Mouse (Mus musculus) ovary, postnatal 14 days (tissue): Measurements from ENCODE around the gene Cab39.

ENCODE experiments used
- DNase-seq: peaks from one replicate; pipeline ENCODE4 v3.0.0; 2022; ENCODE audit warnings: low spot score

Gene Cab39

DNA sequence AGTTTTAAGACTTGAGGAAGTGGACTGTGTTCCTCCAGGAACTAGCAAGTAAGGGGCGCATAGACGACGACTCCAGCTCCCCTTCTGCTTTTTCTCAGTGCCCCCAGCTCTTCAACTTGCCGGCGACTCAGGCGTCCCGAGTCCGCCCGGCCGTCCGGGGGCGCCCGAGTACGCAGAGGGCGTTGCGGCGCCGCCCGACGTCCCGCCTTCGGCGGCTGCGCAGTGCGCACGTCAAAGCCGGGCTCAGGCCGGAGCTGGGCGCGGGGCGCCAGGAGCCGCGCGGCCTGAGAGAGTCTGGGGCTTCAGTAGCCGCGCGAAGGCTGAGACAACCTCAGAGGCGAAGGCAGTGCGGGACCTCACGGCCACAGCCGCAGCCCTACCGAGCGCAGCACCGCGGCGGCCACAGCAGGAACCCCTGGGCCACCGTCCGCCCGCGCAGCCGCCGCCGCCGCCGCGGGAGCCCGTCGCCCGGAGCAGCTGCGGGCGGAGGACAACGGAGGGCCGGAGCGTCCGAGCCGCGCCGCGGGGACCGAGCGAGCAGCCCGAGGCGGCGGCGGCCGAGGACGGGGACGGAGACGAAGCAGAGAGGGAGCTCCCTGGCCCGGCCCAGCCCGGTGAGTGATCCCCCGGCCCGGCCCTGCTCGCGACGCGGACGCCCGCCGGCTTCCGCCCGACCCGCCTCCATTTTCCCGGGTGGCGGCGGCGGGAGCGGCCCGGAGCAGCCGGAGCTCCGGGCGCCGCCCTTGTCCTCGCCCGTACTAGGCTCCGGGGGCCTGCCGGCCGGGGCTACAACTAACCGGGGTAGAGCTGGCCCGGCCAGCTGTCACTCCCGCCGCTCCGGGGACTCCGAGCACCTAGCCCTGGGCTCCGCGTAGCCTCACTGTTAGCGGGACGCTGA lies at the start of gene Cab39:
Cab39 (plus strand) TSS at position 234 of the 898 bp plus-strand sequence.
- peak; percentile 86 for DNase-seq

DNA sequence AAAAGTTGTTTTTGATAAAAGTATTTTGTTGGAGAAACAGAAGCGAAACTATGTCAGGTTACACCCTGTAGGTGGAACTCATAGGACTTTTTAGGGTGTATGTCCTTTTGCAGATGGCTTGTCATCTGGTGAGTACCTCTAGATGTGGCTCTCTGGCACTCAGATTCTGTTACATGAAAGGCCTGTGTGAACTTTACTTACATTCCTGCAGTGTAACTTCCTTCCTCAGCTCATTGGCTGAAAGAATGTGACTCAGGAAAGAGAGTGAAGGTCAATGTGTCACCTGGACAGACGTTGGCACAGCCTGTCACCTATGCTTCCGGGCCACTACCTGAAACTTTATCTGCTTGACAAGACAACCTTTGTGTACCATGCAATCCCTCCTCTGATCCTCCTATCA lies 48.7 kb upstream of the Cab39 start:
- DNase-seq: no peak

DNA sequence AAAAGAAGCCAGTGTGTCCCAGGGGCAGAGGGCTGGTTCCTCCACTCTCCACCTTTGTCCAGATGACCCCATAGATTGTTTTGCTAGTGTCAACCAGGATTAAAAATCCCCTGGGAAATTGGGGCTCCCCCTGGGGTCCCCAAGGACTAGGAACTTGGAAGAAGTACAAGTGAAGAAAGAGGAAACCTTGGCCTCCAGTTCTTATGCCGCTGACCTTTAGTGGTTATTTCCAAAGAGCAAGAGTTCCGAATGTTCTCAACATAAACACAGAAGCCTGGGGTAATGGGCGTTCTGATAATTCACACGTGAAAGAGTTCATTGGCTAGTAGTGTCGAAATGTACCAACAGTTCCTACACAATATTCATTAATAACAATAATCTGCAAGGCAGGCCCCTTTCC lies 46.7 kb upstream of the Cab39 start:
- DNase-seq: no peak

DNA sequence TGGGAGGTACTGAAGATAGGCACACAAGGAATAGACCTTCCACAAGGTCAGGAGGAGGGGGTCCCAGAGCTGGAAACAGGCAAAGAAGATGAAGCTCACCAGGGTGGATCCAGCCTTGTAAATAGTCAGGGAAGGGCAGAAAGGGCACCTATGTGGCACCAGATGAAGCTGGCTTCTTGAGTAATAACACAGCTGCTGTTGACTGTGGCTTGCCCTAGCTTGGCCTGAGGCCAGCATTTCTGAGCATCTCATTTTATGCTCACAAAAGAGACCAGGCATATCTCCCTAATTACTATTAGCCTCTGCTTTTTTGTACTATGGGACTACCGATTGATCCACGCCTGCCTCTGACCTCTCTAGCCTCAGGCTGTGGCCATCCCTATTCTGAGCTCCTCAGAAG lies 43.4 kb upstream of the Cab39 start:
- DNase-seq: no peak

DNA sequence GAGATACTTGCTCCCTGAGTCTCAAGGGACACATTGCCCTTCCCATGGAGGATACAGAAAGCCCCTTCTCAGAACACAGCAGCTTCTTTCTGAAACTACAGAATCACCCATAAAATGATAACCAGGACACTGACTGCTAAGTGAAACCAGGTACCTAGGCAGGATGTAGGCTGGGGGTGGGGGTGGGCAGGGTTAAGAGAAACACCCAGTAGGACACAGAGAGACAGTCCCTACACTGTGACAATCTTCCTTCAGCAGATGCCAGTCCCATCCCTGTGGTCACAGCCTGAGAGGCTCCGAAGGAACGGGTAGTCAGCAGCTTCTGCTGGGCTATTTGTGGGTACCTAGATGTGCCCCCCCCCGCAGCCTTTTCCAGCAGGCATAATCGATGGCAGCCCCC lies 42.6 kb upstream of the Cab39 start:
- no peak for DNase-seq

DNA sequence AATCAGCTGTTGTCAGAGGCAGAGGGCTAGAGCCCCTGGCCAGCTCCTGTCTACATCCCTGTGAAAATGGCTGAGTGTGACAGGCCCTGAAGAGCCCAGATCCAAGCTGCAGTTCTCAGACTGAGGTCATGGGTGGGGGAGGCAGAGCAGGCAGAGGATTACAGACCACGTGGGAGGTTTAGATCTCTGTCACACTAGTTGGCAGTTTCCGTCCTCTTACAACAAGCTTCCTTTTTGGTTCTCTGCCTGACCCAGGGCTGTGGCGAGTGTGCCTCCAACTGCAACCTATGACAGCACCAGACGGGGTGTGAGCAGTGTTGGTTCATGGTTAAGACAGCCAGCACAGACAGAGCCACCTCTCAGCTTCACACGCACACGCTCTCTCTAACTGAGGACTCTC lies 41.7 kb upstream of the Cab39 start:
- DNase-seq: peak; percentile 6

DNA sequence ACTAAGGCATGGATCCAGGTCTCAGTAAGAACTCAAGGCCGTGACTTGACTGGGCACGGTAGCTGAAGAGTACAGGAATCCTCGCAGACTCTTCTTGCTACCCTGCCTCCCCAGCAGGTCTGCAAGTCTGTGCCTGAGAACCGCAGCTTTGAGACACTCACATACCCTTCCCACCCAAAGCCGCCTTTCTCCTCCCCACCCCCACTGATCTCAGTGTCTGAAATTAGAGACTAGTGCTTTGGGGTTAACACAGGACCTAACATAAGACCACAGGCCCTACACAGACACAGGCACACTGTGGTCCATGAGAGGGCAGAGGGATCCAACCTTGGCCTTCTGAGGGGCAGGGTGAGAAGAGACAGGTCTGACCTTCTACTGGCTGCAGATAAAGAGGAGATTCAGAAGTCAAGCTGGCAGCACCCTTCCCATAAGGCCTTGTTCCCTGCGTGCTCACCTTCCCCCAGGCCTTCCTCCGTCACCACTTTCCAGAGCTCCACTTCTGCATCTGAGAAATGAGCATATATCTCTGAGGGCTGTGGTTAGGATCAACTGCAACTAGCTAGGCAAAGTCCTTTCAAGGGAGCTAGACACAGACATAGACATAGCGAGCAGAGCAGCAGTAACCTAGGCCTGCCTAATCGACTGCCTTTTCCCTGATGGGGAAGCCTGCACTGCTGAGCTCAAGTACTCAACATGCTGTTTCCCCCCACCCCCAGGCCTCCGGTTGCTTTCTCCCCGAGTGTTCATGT lies 41.1 kb upstream of the Cab39 start:
- DNase-seq: no peak

DNA sequence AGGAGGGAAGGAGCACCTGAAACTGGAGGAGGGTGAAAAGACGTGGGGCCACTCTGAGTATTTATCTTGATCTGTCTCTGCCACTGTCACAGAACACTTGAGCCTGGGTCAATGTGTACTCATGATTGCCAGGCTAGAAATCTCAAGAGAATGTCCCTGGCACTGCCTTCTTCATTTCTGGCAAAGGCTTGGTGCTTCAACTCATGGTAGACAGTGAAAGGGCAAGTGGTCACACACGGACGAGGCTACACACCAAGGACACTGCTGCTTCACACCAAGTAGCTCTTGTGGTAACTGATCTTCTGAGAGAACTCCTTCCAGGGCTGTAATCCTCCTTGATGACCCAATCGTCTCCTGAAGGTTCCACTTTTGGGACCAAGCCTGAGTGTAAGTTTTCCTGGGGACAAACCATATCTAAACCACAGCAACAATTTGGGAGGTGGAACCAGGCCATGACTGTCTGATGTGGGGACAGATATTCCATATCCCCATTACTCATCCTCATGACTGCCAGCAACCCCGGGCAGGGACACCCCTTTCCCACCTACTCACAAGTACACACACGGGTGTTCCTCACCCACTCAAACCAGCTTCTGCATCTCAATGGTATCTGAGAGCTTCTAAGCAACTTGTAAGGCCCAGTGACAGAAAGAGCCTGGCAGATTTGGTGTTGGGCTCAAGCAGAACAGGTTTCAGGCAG lies 35.6 kb upstream of the Cab39 start:
- DNase-seq: no peak

DNA sequence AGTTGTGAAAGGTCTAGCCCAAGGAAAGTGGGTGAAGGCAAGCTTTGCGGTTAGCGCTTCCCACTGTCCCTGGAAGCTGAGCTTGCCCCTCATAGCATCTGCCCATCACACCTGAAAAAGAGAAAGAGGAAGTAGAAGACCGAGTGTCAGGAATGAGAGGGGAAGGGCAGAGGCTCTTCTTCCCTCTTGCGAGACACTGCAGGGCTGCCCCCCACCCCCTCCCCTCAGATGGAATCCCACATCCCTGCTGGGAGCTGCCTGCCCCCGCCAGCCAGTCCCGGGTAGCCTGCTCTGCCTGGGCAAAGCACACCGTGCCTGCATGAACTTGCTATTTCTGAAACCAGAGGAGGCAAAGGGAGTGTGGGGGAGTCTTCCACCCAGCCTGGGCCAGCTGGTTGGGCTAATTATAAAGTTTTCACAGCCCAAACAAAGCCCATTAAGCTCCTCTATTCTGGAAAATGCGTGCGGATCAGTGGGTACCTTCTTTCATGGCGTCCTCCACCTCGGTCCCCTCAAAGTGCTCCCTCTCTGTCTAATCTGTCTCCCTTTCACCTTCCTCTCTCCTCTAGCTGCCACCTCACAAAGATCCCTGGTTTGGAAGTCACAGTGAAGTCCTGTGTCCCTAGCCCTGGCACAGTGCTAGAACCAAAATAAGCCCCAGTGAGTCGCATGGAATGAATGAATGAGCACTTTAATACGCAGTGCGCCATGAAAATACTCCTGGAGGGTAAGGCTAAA lies 34.8 kb upstream of the Cab39 start:
- DNase-seq: no peak

DNA sequence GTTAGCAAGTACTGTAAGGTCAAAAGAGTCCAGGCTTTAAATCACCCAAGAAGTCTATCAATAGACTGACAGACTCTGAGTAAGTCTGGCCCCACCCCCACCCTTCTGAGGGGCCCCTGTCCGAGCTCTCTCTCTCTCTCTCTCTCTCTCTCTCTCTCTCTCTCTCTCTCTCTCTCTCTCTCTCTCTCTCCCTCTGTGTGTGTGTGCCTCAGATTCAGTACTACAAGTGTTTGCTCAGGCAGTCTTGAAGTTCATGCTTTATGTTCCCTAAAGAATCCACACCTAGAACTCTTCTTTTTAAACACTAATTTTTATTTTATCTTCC lies 34.3 kb upstream of the Cab39 start:
- no peak for DNase-seq

DNA sequence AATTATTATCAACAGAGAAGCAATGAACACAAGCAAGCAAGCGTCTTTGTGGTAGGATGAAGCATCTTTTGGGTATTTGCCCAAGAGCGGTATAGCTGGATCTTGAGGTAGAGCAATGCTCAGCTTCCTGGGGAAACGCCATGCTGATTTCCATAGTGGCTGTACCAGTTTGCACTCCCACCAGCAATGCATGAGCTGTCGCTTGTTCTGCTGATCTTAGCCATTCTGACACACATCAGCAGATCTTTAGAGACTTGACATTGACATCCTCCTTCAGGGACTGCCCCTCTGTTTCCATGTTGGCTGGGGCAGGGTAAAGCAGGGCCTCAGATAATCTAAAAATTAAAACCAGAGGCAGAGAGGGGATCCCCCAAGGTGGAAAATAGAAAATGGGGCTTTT lies 31.6 kb upstream of the Cab39 start:
- DNase-seq: no peak

DNA sequence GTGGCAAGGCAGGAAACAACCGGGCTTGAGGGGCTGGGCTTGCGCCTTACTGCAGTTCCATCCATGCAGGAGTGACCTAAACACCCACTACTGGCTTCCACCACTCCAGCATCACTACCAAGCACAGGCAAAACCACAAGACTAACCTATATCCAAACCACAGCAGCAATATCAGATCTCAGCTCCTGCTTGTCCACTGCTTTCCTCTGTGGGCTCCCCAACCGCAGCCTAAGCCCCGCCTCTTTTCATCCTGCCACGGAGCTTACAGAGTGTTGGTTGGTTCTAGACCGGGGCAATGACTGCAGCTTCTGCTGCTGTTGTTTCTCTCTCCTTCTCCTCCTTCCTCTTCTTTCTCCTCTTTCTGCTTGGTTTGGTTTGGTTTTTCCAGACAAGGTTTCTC lies 29.9 kb upstream of the Cab39 start:
- DNase-seq: no peak

DNA sequence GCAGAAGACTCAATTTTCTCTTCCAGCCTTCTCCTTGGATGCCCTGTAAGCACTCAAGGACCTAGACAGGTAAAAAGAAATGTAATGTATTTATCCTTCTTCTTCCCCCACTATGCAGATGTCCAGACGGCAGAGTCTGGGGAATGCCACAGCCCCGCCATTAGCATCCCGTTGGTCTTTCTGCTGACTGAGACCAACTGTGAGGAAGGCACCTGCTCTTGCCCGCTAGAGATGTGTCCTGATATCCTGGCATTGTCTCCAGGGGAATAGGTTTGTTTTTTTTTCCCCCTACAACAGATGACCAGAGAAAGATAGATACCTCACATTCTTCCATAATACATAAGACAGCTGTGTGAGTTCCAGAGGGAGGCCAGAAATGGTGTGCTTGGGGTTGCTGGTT lies 28.9 kb upstream of the Cab39 start:
- no peak for DNase-seq

DNA sequence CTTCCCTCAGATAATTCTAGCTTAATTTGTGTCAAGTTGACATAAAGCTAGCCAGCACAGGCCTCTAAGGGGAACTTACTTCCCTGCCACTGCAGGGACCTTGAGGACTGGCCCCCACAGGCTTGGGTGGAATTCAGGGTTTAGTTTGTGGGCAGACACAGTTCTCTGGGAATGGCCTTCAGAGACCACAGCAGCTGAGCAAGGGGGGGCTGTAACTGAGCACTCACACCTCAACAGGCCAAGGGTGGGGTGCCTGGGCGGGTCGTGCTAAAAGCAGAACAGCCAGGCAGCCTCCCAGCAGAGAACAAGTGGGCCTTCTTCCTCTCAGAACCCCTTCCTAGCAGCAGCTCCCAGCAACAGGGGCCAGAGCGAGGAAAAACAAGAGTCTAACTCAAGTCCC lies 27.1 kb upstream of the Cab39 start:
- DNase-seq: no peak

DNA sequence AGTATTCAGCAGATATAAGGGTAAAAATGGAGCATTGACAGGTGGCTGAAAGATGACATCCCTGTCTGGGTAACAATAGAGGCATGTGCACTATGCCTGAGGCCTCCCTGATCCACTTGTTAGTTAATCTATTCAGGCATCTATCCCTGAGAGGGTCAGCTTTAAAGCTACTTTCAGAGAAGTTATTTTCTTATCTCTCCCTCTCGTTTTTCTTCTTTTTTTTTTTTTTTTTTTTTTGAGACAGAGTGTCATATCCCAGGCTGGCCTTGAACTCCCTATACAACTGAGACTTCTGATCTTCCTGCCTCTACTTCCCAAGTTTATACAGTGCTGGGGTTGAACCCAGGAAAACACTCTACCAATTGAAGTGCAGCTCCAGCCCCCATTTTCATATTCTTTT lies 25.5 kb upstream of the Cab39 start:
- DNase-seq: no peak

DNA sequence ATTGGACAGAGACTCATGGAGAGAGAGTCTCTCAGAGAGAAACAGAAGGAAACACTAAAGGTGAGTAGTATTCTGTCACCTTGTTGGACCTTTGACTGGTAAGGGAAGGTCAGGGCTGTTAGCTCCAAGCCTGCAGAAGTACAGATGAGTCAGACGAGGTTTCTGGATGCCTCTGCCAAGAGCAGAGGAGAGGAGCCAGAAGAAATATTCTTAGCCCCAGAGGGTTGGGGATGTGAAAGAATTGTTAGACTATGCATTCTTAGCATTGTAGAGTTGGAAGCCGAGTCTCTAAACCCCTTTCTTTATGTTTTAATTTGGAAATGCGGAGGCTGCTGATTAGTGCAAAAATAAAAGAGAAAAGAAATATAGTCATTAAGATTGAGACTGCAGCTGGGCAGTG lies 21.3 kb upstream of the Cab39 start:
- no peak for DNase-seq

DNA sequence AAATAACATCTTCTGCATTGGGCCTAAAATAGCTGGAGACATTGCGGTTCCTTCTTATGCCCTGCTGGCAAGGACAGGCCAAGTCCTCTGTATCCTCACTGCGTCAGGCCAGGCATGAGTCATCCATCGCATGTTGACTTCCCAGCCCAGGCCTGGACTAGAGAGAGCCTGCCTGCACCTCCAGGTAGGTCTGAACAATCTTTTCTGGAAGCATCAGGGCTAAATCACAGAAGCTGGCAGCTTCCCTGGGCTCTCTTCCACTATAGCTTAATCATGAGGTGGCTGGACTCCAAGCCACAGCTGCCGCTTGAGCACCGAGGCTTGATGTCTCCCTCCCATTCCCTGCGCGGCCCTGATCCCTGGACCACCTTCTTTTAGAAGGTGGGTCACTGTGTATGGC lies 18.1 kb upstream of the Cab39 start:
- DNase-seq: peak; percentile 9

DNA sequence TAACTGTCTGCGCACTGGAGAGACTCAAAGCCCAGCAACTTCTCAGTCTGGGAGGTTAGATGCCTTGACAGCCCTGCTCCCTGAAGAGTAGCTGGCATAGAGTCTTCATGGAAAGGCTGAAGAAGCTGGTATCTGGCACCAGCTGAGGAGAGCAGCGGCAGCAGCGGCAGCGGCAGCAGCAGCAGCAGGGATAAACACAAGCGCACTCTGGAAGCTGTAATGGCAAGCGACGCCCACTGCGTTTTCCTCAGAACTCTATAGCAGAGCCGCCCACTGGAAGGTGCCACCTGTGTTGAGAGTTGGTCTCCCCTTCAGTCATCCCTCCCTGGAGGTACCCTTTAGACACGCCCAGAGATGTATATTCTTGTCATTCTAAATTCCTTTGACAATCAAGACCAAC lies 17.1 kb upstream of the Cab39 start:
- no peak for DNase-seq

DNA sequence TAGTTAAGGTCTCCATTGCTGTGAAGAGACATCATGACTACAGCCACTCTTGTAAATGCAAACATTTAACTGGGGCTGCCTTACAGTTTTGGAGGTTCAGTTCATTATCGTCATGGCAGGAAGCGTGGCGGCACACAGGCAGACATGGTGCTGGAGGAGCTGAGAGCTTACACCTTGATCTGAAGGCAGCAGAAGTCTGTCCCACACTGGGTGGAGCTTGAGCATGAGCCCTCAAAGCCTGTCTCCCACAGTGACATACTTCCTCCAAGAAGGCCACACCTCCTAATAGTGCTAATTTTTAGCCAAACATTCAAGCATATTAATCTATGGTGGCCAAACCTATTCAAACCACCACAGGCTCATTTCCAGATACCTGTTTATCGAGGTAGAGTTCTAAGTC lies 14.8 kb upstream of the Cab39 start, which contains the start of gene A630001G21Rik:
A630001G21Rik (minus strand) TSS at position 208 of the 400 bp plus-strand sequence.
- no peak for DNase-seq

DNA sequence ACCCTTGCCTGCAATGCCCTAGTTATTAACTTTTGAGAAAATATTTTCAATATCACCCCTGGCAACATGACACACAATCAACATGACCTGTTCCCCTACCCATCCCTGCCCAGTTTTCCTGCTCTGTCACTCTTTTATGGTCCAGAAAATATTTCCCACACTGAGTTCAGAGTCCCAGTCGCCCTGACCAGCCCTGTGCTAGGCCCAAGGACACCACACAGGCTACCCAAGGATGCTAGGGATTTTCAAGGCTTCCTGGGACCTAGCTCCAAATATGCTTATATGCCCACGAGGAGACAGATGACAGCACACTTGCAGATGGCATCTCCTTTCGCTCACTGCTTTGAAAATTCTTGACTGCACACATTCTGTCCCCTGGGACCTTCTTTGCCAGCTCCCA lies 14.2 kb upstream of the Cab39 start:
- DNase-seq: no peak

DNA sequence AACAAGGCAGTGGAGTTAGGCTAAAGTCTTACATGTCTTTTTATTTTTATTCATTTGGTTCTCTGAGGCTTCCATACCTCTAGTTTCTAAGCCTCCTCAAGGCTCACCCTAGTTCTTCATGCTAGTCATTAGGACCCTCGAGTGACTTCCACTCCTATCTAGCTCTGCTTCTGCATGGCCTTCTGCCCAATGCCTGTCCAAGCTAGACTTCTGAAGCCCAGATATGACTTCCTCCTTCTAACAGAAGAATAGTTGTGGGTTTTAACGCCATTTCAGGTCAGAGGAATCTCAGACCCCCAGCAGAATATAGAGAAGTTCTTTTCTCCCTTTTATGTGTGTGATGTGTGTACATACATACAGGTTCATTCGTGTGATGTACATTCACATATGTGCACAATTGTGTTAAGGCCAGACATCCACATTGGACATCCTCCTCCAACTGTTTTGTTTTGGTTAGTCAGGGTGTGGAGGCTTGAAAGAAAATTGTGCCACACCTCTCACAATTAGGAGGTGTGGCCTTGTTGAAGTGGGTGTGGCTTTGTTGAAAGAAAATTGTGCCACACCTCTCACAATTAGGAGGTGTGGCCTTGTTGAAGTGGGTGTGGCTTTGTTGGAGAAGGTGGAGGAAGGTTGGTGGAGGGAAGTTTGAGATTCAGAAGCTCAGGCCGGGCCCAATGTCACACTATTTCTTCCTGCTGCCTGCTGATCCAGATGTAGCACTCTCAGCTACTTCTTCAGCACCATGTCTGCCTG lies 13.6 kb upstream of the Cab39 start:
- DNase-seq: no peak

DNA sequence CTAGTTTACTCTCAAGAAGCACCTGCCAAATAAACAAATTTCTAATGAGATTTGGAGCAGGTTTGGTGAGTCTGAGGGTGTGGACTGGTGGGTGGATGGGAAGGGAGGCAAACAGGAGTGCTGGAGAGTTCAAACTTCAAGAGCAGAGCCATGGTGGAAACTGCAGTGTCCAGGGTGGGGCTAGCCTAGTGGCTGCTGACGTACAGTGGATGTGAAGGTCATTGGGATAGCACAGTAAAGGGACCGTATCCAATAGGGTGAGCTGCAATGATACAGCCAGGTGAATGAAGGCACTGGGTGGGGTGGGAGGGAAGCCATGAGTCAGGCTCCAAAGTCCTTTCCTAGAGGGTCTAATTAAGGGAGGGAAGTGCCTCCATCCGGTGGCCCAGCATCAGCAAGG lies 2.7 kb upstream of the Cab39 start:
- no peak for DNase-seq
